24 mouse cellular contexts compared by ENCODE assay signal in genomic region chr2:102476101-102476500, GRCm38 (mm10). TPM values are rescaled to one million over a fixed set of nuclear protein-coding genes. Genes with fewer than 3 reads are reported as not detected.
DNase-seq lines count a peak whose midpoint lies in the region; ATAC-seq and TF ChIP-seq lines count a peak whose summit lies in the region.
"Had no signal": no experiment of that assay in that cellular context is flagged by ENCODE, and none has a peak within 500 bp of the region (broad histone marks: within the 10 kb centered on the region; RNA-seq: fewer than 3 reads in every experiment).

No protein-coding gene starts in this region.

- H3K4me1 ChIP-seq in embryonic facial prominence, embryonic 14.5 days (ENCODE audit: control insufficient read depth, insufficient read depth, low read length): no peaks in the 10 kb centered on the region
- no peaks in the 10 kb centered on the region for H3K4me1 ChIP-seq in embryonic facial prominence, embryonic 10.5 days
- peaks cover 7% of the 10 kb centered on the region; the same call in 1 of the 2 replicates for H3K4me1 ChIP-seq in hindbrain, postnatal 0 days (ENCODE audit: insufficient read depth, low read length)
- H3K4me1 ChIP-seq in hindbrain, embryonic 12.5 days: peaks cover 4% of the 10 kb centered on the region
- peaks cover 2% of the 10 kb centered on the region; the same call in 1 of the 2 replicates for H3K4me1 ChIP-seq in neural tube, embryonic 15.5 days
- H3K4me1 ChIP-seq: embryonic facial prominence, embryonic 13.5 days; forebrain, embryonic 13.5 days; heart, embryonic 15.5 days; hindbrain, embryonic 15.5 days had no signal

- H3K27me3 ChIP-seq in embryonic facial prominence, embryonic 14.5 days (replicated peaks; ENCODE audit: control insufficient read depth, insufficient read depth, low read length): no peaks in the 10 kb centered on the region
- no peaks in the 10 kb centered on the region for H3K27me3 ChIP-seq in embryonic facial prominence, embryonic 10.5 days (replicated peaks; ENCODE audit: low read depth, poor library complexity, severe bottlenecking)
- no peaks in the 10 kb centered on the region for H3K27me3 ChIP-seq in hindbrain, postnatal 0 days (ENCODE audit: insufficient read depth, low read length)
- no peaks in the 10 kb centered on the region for H3K27me3 ChIP-seq in hindbrain, embryonic 12.5 days
- H3K27me3 ChIP-seq in neural tube, embryonic 15.5 days (replicated peaks): no peaks in the 10 kb centered on the region
- H3K27me3 ChIP-seq: embryonic facial prominence, embryonic 13.5 days; forebrain, embryonic 13.5 days; hindbrain, embryonic 15.5 days; Patski had no signal

- no peak overlapping the region for H3K27ac ChIP-seq in embryonic facial prominence, embryonic 14.5 days (replicated peaks; ENCODE audit: low read depth, low read length)
- no peak overlapping the region for H3K27ac ChIP-seq in embryonic facial prominence, embryonic 10.5 days (replicated peaks)
- peak overlapping the region; percentile 45; the same call in 1 of the 2 replicates for H3K27ac ChIP-seq in hindbrain, postnatal 0 days
- no peak overlapping the region for H3K27ac ChIP-seq in hindbrain, embryonic 12.5 days
- peak overlapping the region; percentile 18; the same call in 1 of the 2 replicates for H3K27ac ChIP-seq in neural tube, embryonic 15.5 days (replicated peaks)
- H3K27ac ChIP-seq: embryonic facial prominence, embryonic 13.5 days; forebrain, embryonic 13.5 days; heart, embryonic 15.5 days; hindbrain, embryonic 15.5 days had no signal

- peak; percentile 12 for DNase-seq in embryonic facial prominence, embryonic 14.5 days (ENCODE audit: low spot score)
- no peak for DNase-seq in embryonic facial prominence, embryonic 10.5 days (ENCODE audit: low spot score)
- DNase-seq in hindbrain, postnatal 0 days (ENCODE audit: low spot score): peak; percentile 47
- no peak for DNase-seq in neural tube, embryonic 10.5 days (ENCODE audit: extremely low spot score, low spot score)
- DNase-seq in spleen, postnatal 4 days (ENCODE audit: low spot score in 2 of 2): no peak
- DNase-seq: adrenal gland, adult 2 months; adrenal gland, postnatal 25 days; cerebellum, adult 18-20 months; cerebellum, postnatal 14 days; forebrain, postnatal 0 days; gastrocnemius, postnatal 36 days; heart, adult 18-20 months; heart, postnatal 14 days had no signal

- TF ChIP-seq CTCF in hindbrain, postnatal 0 days (IDR thresholded peaks at IDR 0.05; ENCODE audit: low read depth): no peak

- no peak for ATAC-seq in embryonic facial prominence, embryonic 14.5 days (ENCODE audit: low read depth)
- peak; percentile 80 for ATAC-seq in hindbrain, postnatal 0 days
- ATAC-seq in hindbrain, embryonic 12.5 days (ENCODE audit: low FRiP score): no peak
- no peak for ATAC-seq in neural tube, embryonic 15.5 days (ENCODE audit: low FRiP score)
- ATAC-seq: activated CD4-positive, CD25-positive, alpha-beta regulatory T cell, adult 4 months; forebrain, embryonic 13.5 days; forebrain, postnatal 0 days; Patski had no signal

- no peak overlapping the region for H3K4me2 ChIP-seq in embryonic facial prominence, embryonic 14.5 days (ENCODE audit: low read depth, low read length)
- no peak overlapping the region for H3K4me2 ChIP-seq in hindbrain, postnatal 0 days (ENCODE audit: low read depth, low read length)
- H3K4me2 ChIP-seq in hindbrain, embryonic 12.5 days (replicated peaks): no peak overlapping the region
- no peak overlapping the region for H3K4me2 ChIP-seq in neural tube, embryonic 15.5 days
- H3K4me2 ChIP-seq: embryonic facial prominence, embryonic 13.5 days; forebrain, embryonic 13.5 days; heart, embryonic 11.5 days; heart, embryonic 15.5 days; hindbrain, embryonic 15.5 days had no signal

- H3K36me3 ChIP-seq in embryonic facial prominence, embryonic 14.5 days (ENCODE audit: control insufficient read depth, insufficient read depth, low read length): no peaks in the 10 kb centered on the region
- no peaks in the 10 kb centered on the region for H3K36me3 ChIP-seq in embryonic facial prominence, embryonic 10.5 days (replicated peaks)
- H3K36me3 ChIP-seq in hindbrain, postnatal 0 days (ENCODE audit: insufficient read depth, low read length): no peaks in the 10 kb centered on the region
- H3K36me3 ChIP-seq in hindbrain, embryonic 12.5 days: no peaks in the 10 kb centered on the region
- no peaks in the 10 kb centered on the region for H3K36me3 ChIP-seq in neural tube, embryonic 15.5 days
- H3K36me3 ChIP-seq: embryonic facial prominence, embryonic 13.5 days; heart, embryonic 15.5 days; hindbrain, embryonic 15.5 days had no signal

- WGBS in embryonic facial prominence, embryonic 14.5 days: 40% methylated on average over 2 of the region's 2 CpGs
- 66% methylated on average over 2 of the region's 2 CpGs for WGBS in embryonic facial prominence, embryonic 10.5 days
- WGBS in hindbrain, postnatal 0 days: 20% methylated on average over 2 of the region's 2 CpGs
- WGBS in hindbrain, embryonic 12.5 days: 62% methylated on average over 2 of the region's 2 CpGs
- 46% methylated on average over 2 of the region's 2 CpGs for WGBS in neural tube, embryonic 15.5 days

- no peak overlapping the region for H3K9ac ChIP-seq in embryonic facial prominence, embryonic 14.5 days (ENCODE audit: low read depth, low read length)
- no peak overlapping the region for H3K9ac ChIP-seq in hindbrain, postnatal 0 days (replicated peaks; ENCODE audit: low read length)
- no peak overlapping the region for H3K9ac ChIP-seq in hindbrain, embryonic 12.5 days
- no peak overlapping the region for H3K9ac ChIP-seq in neural tube, embryonic 15.5 days (replicated peaks)
- H3K9ac ChIP-seq: embryonic facial prominence, embryonic 13.5 days; forebrain, embryonic 13.5 days; forebrain, postnatal 0 days; heart, embryonic 15.5 days; hindbrain, embryonic 15.5 days had no signal

- no peaks in the 10 kb centered on the region for H3K9me3 ChIP-seq in embryonic facial prominence, embryonic 14.5 days (ENCODE audit: control insufficient read depth, low read length)
- H3K9me3 ChIP-seq in embryonic facial prominence, embryonic 10.5 days: no peaks in the 10 kb centered on the region
- H3K9me3 ChIP-seq in hindbrain, postnatal 0 days (ENCODE audit: low read length): no peaks in the 10 kb centered on the region
- no peaks in the 10 kb centered on the region for H3K9me3 ChIP-seq in hindbrain, embryonic 12.5 days (replicated peaks)
- no peaks in the 10 kb centered on the region for H3K9me3 ChIP-seq in neural tube, embryonic 15.5 days (replicated peaks)
- H3K9me3 ChIP-seq: embryonic facial prominence, embryonic 13.5 days; forebrain, embryonic 13.5 days; heart, embryonic 15.5 days; hindbrain, embryonic 15.5 days had no signal

- H3K4me3 ChIP-seq in embryonic facial prominence, embryonic 14.5 days (ENCODE audit: low read depth, low read length): no peak overlapping the region
- no peak overlapping the region for H3K4me3 ChIP-seq in embryonic facial prominence, embryonic 10.5 days
- H3K4me3 ChIP-seq in hindbrain, postnatal 0 days (ENCODE audit: low read length): no peak overlapping the region
- no peak overlapping the region for H3K4me3 ChIP-seq in hindbrain, embryonic 12.5 days
- no peak overlapping the region for H3K4me3 ChIP-seq in neural tube, embryonic 15.5 days (replicated peaks)
- H3K4me3 ChIP-seq: embryonic facial prominence, embryonic 13.5 days; forebrain, embryonic 13.5 days; heart, embryonic 15.5 days; hindbrain, embryonic 15.5 days had no signal

RNA-seq across cellular contexts. Expression of gene Fjx1, which starts 23.8 kb away (rescaled TPM):
- 11.8 and 14.9 TPM in 2 replicates for polyA plus RNA-seq in embryonic facial prominence, embryonic 14.5 days (2014; fragmentation: Nextera tagmentation; extraction: Ambion mirVana)
- 9.9 and 10.4 TPM in 2 replicates for polyA plus RNA-seq in embryonic facial prominence, embryonic 10.5 days (2016; fragmentation: Nextera tagmentation; extraction: Ambion mirVana)
- total RNA-seq in hindbrain, postnatal 0 days (2014; rRNA removed): 77.8 and 92.0 TPM in 2 replicates
- polyA plus RNA-seq in hindbrain, postnatal 0 days (2015; fragmentation: Nextera tagmentation; extraction: Ambion mirVana): 27.2 and 30.1 TPM in 2 replicates
- polyA plus RNA-seq in hindbrain, embryonic 12.5 days (2016; fragmentation: Nextera tagmentation; extraction: Ambion mirVana): 44.2 and 45.3 TPM in 2 replicates
- polyA plus RNA-seq in neural tube, embryonic 15.5 days (2015; fragmentation: Nextera tagmentation; extraction: Ambion mirVana): 31.6 and 38.5 TPM in 2 replicates
- total RNA-seq: hematopoietic stem cell, adult 5-6 weeks; MEL had no signal
- polyA plus RNA-seq: activated CD4-positive, CD25-positive, alpha-beta regulatory T cell, adult 4 months had no signal

Comparison
In these comparisons a context has a peak if more than half of its experiments do, and no peak if none do; other contexts are left out.
1. DNase-seq: peak in embryonic facial prominence, embryonic 14.5 days (single experiment) and hindbrain, postnatal 0 days (single experiment); none in embryonic facial prominence, embryonic 10.5 days (single experiment), neural tube, embryonic 10.5 days (single experiment) and spleen, postnatal 4 days (0 of 2).
2. H3K27ac ChIP-seq: peak in hindbrain, postnatal 0 days (single experiment) and neural tube, embryonic 15.5 days (single experiment); none in embryonic facial prominence, embryonic 14.5 days (single experiment), embryonic facial prominence, embryonic 10.5 days (single experiment) and hindbrain, embryonic 12.5 days (single experiment).